Mouse (Mus musculus): ENCODE measurements around the gene H2-Eb2.
A peak's percentile ranks its signal among the peaks of the same experiment; 100 is the strongest.

DNA sequence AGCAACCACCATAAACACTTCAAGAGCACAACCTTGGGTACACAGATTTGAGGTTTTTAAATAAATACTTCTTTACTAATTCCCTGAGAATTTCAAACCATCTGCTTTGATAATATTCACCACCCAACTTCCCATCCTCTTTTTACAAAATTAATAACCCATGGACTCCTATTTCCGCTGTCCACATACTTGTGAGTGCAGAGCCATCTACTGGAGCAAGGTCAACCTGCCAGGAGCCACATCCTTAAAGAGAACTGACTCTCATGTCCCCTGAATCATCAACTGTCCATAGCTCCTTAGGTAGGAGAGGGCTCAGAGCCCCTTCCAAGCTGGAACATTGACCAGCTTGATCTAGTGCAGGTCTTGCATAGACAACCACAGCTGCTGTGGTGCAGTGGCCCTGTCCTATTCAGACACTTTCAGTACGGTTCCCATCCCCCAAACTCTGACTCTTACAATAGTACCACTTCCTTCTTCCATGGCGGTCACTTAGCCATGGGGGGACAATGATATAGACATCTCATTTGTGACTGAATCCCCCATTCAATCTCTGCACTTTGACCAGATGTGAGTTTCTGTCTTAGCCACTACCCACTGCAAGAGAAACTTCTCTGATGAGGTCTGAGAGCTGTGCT, 38.3 kb downstream of the H2-Eb2 start:
- TF ChIP-seq EP300 (optimal IDR thresholded peaks at IDR 0.05), result no peak
- peak; percentile 7; the same call in 1 of the 2 replicates for TF ChIP-seq CTCF (IDR thresholded peaks at IDR 0.05; ENCODE audit: low read depth)

Data from stomach, postnatal 0 days (tissue).